Mouse (Mus musculus): ENCODE results near the gene 5330417H12Rik.

DNA sequence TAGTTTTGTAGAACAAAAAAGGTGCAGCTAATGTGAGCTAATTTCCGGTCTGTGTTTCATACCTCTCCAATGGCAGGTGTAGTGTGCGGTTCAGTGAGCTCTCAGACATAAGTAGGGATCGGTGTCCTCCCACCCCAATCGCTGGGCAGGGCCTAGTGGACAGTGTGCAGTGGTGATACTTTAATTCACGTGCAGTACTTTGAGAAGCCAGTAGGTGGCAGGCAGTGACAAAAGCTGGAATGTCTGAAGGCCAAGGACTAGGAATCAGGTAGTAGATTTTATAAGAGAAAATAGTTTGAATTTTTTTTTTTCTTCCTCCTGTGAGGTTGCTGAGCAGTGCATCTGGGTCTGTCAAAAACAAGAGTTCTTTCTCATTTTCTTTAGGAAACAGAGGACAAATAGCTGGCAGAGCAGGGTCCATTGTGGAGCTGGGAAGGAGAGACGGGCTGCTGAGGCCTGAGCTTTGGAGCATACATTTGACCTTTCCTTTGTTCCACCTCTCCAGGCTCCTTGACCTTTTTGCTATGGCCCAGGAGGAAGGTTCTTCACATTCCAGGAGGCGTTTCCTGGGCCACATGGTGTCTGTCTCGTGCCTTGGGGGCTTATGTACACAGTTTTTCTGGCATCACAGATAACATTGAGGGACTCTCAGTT, 36.4 kb upstream of the 5330417H12Rik start:
- TF ChIP-seq CTCF (IDR thresholded peaks at IDR 0.05; ENCODE audit: low read depth) (peak; percentile 86), EP300 (IDR thresholded peaks at IDR 0.05; ENCODE audit: low read depth) (no peak)
